In genomic region chr5:112214419-112214818, GRCm38 (mm10) we compare ENCODE assay signal across 7 mouse cellular contexts. TPM values are rescaled to one million over a fixed set of nuclear protein-coding genes. Genes with fewer than 3 reads are reported as not detected.
A peak's percentile ranks its signal among the peaks of the same experiment; 100 is the strongest.
DNase-seq lines count a peak whose midpoint lies in the region; ATAC-seq and TF ChIP-seq lines count a peak whose summit lies in the region.

No protein-coding gene starts in this region.

- intact Hi-C loops in heart, postnatal 36 days (cut with DNase I): loop anchor here (5.0 kb wide), 1 partner anchor 213 kb away; no protein-coding TSS in a partner anchor

- peak; percentile 49 to 62 for TF ChIP-seq CTCF in CH12.LX (conservative IDR thresholded peaks at IDR 0.05 in 1 of 2, IDR thresholded peaks at IDR 0.05 in 1 of 2; ENCODE audit: low read depth in 2 of 2, low read length in 2 of 2)

- H3K36me3 ChIP-seq in CH12.LX (replicated peaks in 1 of 2; ENCODE audit: control insufficient read depth in 1 of 2, insufficient read depth in 1 of 2, low read length in 1 of 2): no peaks in the 10 kb centered on the region
- H3K36me3 ChIP-seq in embryonic facial prominence, embryonic 11.5 days (replicated peaks; ENCODE audit: control insufficient read depth, insufficient read depth, low read depth, low read length): no peaks in the 10 kb centered on the region

- H3K4me3 ChIP-seq in CH12.LX (replicated peaks in 1 of 3; ENCODE audit: low read depth in 2 of 3, low read length in 2 of 3, poor library complexity in 1 of 3): no peak overlapping the region
- no peak overlapping the region for H3K4me3 ChIP-seq in embryonic facial prominence, embryonic 11.5 days (ENCODE audit: low read depth, low read length)

- H3K4me1 ChIP-seq in CH12.LX (ENCODE audit: control insufficient read depth in 1 of 2, insufficient read depth in 2 of 2): no peaks in the 10 kb centered on the region
- H3K4me1 ChIP-seq in embryonic facial prominence, embryonic 11.5 days (ENCODE audit: control insufficient read depth, insufficient read depth, low read length): peaks cover 6% of the 10 kb centered on the region; the same call in 1 of the 2 replicates

- ATAC-seq in embryonic facial prominence, embryonic 11.5 days (replicated peaks; ENCODE audit: insufficient number of reproducible peaks, low FRiP score, low TSS enrichment, low read depth): no peak; the same call in 1 of the 2 replicates

- in situ Hi-C loops in CH12.LX (cut with MboI; ENCODE audit: low pct_ligation_motif_present, low pct_unique_long_range_greater_than_20kb, low sequenced_read_pairs): loop anchor here (10.0 kb wide), 1 partner anchor 210 kb away; no protein-coding TSS in a partner anchor

- H3K9me3 ChIP-seq in CH12.LX (replicated peaks; ENCODE audit: low read length): peaks cover 10% of the 10 kb centered on the region
- H3K9me3 ChIP-seq in embryonic facial prominence, embryonic 11.5 days (replicated peaks; ENCODE audit: control insufficient read depth, low read length): no peaks in the 10 kb centered on the region

- no peak overlapping the region for H3K4me2 ChIP-seq in CH12.LX (ENCODE audit: insufficient read depth, low read depth, poor library complexity, severe bottlenecking)
- H3K4me2 ChIP-seq in embryonic facial prominence, embryonic 11.5 days (ENCODE audit: low read depth, low read length): no peak overlapping the region

- no peak overlapping the region for H3K9ac ChIP-seq in CH12.LX (ENCODE audit: insufficient read depth, low read depth)
- H3K9ac ChIP-seq in embryonic facial prominence, embryonic 11.5 days (replicated peaks; ENCODE audit: low read length): peak overlapping the region; percentile 39; the same call in 1 of the 2 replicates

- H3K27me3 ChIP-seq in CH12.LX (replicated peaks): peaks cover 44% of the 10 kb centered on the region
- H3K27me3 ChIP-seq in embryonic facial prominence, embryonic 11.5 days (ENCODE audit: control insufficient read depth, insufficient read depth, low read length): no peaks in the 10 kb centered on the region

- 3% methylated on average over 10 of the region's 10 CpGs for whole genome bisulfite sequencing in embryonic facial prominence, embryonic 11.5 days

- no peaks in the 10 kb centered on the region for H3K79me2 ChIP-seq in CH12.LX (replicated peaks; ENCODE audit: control insufficient read depth, extremely low read depth, insufficient read depth, poor library complexity, severe bottlenecking)

- H3K27ac ChIP-seq in CH12.LX (ENCODE audit: insufficient read depth, low read depth): no peak overlapping the region
- 0 out of 2 replicates have a peak overlapping the region, but pooled peaks have one; percentile 20 for H3K27ac ChIP-seq in embryonic facial prominence, embryonic 11.5 days (replicated peaks; ENCODE audit: low read depth, low read length)

- dilution Hi-C loops in CH12.LX (cut with MboI; ENCODE audit: extremely low pct_ligation_motif_present, extremely low pct_unique_long_range_greater_than_20kb, low sequenced_read_pairs): no loop called here

- TF ChIP-seq RAD21 in CH12.LX (IDR thresholded peaks at IDR 0.05; ENCODE audit: low read depth, low read length): peak; percentile 20

- DNase-seq in CH12.LX (ENCODE audit: extremely low read depth): peak; percentile 43
- DNase-seq in R1 (ENCODE audit: low read depth, low spot score): peak; percentile 82
- peak; percentile 87 for DNase-seq in embryonic facial prominence, embryonic 11.5 days (ENCODE audit: low spot score)
- peak; percentile 33 to 67 for DNase-seq in heart, postnatal 36 days
- DNase-seq in layer of hippocampus, postnatal 25 days (ENCODE audit: extremely low spot score in 1 of 2, low spot score in 1 of 2): peak; percentile 65 to 80
- peak; percentile 47 to 65 for DNase-seq in lung, postnatal 4 days
- peak; percentile 60 to 62 for DNase-seq in right cerebral cortex, postnatal 36 days (ENCODE audit: low spot score in 2 of 2)

- no peak for TF ChIP-seq EP300 in CH12.LX (IDR thresholded peaks at IDR 0.05; ENCODE audit: low read length)

- TF ChIP-seq POLR2A in CH12.LX (IDR thresholded peaks at IDR 0.05; ENCODE audit: low read depth, low read length): no peak

TF ChIP-seq in CH12.LX, 34 proteins besides CTCF, POLR2A, EP300 and RAD21:
- TF ChIP-seq ZMIZ1 (IDR thresholded peaks at IDR 0.05; ENCODE audit: low read depth, low read length): no peak
- peak; percentile 31 for TF ChIP-seq SMC3 (IDR thresholded peaks at IDR 0.05; ENCODE audit: low read depth, low read length)
TF ChIP-seq in CH12.LX: peak in this region for 1.

RNA-seq across cellular contexts. Expression of gene Cryba4, which starts 37.9 kb away (rescaled TPM):
- 0.25 TPM in 1 of 2 replicates, not detected in the other for total RNA-seq in CH12.LX (2012; rRNA removed)
- total RNA-seq in CH12.LX (2014; rRNA removed): not detected in 2 replicates
- not detected in 2 replicates for polyA plus RNA-seq in CH12.LX (2012; ENCODE audit: insufficient read length, low read depth)
- polyA plus RNA-seq in embryonic facial prominence, embryonic 11.5 days (2014; fragmentation: Nextera tagmentation; extraction: Ambion mirVana): 0.69 and 1.6 TPM in 2 replicates
- 1 to 10 TPM; 6.0 to 9.8 TPM for total RNA-seq in heart, postnatal 36 days (2021)
- total RNA-seq in layer of hippocampus, postnatal 25 days (2021): 1 to 10 TPM; 1.1 to 1.2 TPM

RNA-seq across cellular contexts. Expression of gene Crybb1, which starts 41.2 kb away (rescaled TPM):
- total RNA-seq in CH12.LX (2012; rRNA removed) (not detected in 2 replicates), CH12.LX (2014; rRNA removed) (not detected in 2 replicates)
- not detected in 2 replicates for polyA plus RNA-seq in CH12.LX (2012; ENCODE audit: insufficient read length, low read depth)
- 2.7 and 20.0 TPM in 2 replicates for polyA plus RNA-seq in embryonic facial prominence, embryonic 11.5 days (2014; fragmentation: Nextera tagmentation; extraction: Ambion mirVana)
- 1 to 10 TPM in 1 of 2 experiments, under 1 TPM in 1; 0.80 to 3.4 TPM for total RNA-seq in heart, postnatal 36 days (2021)
- 1 to 10 TPM; 7.4 to 7.9 TPM for total RNA-seq in layer of hippocampus, postnatal 25 days (2021)
